Mouse (Mus musculus): ENCODE measurements around the gene Zfp704.

DNA sequence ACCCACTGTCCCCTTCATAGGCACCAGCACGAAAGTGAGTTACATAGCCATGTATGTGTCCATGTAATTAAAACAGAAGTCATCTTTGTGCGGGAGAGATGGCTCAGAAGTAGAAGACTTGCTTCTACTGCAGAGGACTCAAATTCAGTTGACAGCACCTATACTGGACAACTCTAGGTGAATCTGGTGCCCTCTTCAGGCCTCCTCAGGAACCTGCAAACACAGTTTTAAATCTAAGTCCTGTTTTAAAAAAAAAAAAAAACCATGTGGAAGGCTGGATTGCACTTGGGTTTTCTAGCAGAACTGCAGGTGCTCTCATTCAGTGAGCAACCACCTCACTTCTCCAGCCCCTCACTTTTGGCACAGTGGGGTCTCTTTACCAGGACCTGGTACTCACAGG, 16.1 kb downstream of the Zfp704 start:
- no peak for TF ChIP-seq CTCF (IDR thresholded peaks at IDR 0.05; ENCODE audit: insufficient read depth, low read length)
- no peak for TF ChIP-seq POLR2A (IDR thresholded peaks at IDR 0.05; ENCODE audit: borderline replicate concordance, extremely low read depth, low read depth, low read length)
